Mouse (Mus musculus) cerebellum, adult 18-20 months (tissue): ENCODE data around the gene H2afy.

Experiments
- DNase-seq, 2 experiments: peaks; one replicate each; pipeline ENCODE4 v3.0.0; 2021

Gene H2afy

GRCm38 (mm10) chr13:56110694-56111531 is 25.2 kb downstream of the H2afy start:
- DNase-seq, result no peak

GRCm38 (mm10) chr13:56109703-56110102 is 26.5 kb downstream of the H2afy start:
- DNase-seq, result no peak

- DNase-seq, result no peak
These were observed 27.2 kb downstream of the H2afy start for GRCm38 (mm10) chr13:56108849-56109519.

GRCm38 (mm10) chr13:56104971-56105391 is 31.2 kb downstream of the H2afy start:
- no peak for DNase-seq

GRCm38 (mm10) chr13:56103796-56104746 is 32.1 kb downstream of the H2afy start:
- peak; percentile 37 to 47 for DNase-seq

- no peak for DNase-seq
These were observed 34.0 kb downstream of the H2afy start for GRCm38 (mm10) chr13:56102160-56102559.

GRCm38 (mm10) chr13:56095601-56096195 is 40.5 kb downstream of the H2afy start:
- DNase-seq, result peak in 1 of 2 experiments; percentile 26

- DNase-seq, result no peak
These were observed 41.6 kb downstream of the H2afy start for GRCm38 (mm10) chr13:56094544-56094943.

GRCm38 (mm10) chr13:56093680-56094079 is 42.5 kb downstream of the H2afy start:
- DNase-seq, result no peak

GRCm38 (mm10) chr13:56092606-56093005 is 43.6 kb downstream of the H2afy start:
- no peak for DNase-seq

- no peak for DNase-seq
These were observed 45.6 kb downstream of the H2afy start for GRCm38 (mm10) chr13:56090597-56090996.

GRCm38 (mm10) chr13:56088602-56089001 is 47.6 kb downstream of the H2afy start:
- DNase-seq, result no peak

GRCm38 (mm10) chr13:56087936-56088335 is 48.2 kb downstream of the H2afy start:
- DNase-seq, result no peak

- DNase-seq, result no peak
These were observed 51.8 kb downstream of the H2afy start for GRCm38 (mm10) chr13:56084146-56084905.

- no peak for DNase-seq
These were observed 54.5 kb downstream of the H2afy start for GRCm38 (mm10) chr13:56081656-56082055.

GRCm38 (mm10) chr13:56079616-56080015 is 56.5 kb downstream of the H2afy start:
- no peak for DNase-seq

GRCm38 (mm10) chr13:56078724-56079262 is 57.4 kb downstream of the H2afy start:
- DNase-seq, result no peak

- DNase-seq, result no peak
These were observed 60.2 kb downstream of the H2afy start for GRCm38 (mm10) chr13:56075930-56076329.

GRCm38 (mm10) chr13:56073186-56073585 is 63.0 kb downstream of the H2afy start:
- peak; percentile 42 to 47 for DNase-seq

- peak in 1 of 2 experiments; percentile 23 for DNase-seq
These were observed 63.9 kb downstream of the H2afy start for GRCm38 (mm10) chr13:56072268-56072607.

GRCm38 (mm10) chr13:56071586-56072267 is 64.4 kb downstream of the H2afy start:
- peak; percentile 71 to 76 for DNase-seq
